Mouse (Mus musculus): ENCODE data around the gene Kif21a.

Gene Kif21a

GRCm38 (mm10) chr15:90971914-90972767, 77.6 kb downstream of the Kif21a start:
- ChIA-PET POLR2A (interaction anchor here in 1 of 4 experiments (1.7 kb wide), 1 partner anchor 28 kb away, joined by 4 read pairs; no protein-coding TSS in a partner anchor), CTCF (interaction anchor here in 1 of 4 experiments (0.5 kb wide), 1 partner anchor 15 kb away, joined by 3 read pairs; no protein-coding TSS in a partner anchor)

- CTCF ChIA-PET, result no interaction called here
- POLR2A ChIA-PET, result no interaction called here
These were observed 86.4 kb downstream of the Kif21a start for GRCm38 (mm10) chr15:90963320-90963719.

- POLR2A ChIA-PET, result no interaction called here
These were observed 87.2 kb downstream of the Kif21a start for GRCm38 (mm10) chr15:90962548-90962947.

GRCm38 (mm10) chr15:90960831-90961554, 88.8 kb downstream of the Kif21a start:
- ChIA-PET CTCF (no interaction called here), POLR2A (interaction anchor here in 2 of 4 experiments (0.6 kb wide), 3 partner anchors 22 to 63 kb away, joined by 3 to 8 read pairs (median 5); no protein-coding TSS in a partner anchor)

More at GRCm38 (mm10) chr15:90962548-90962947, 87.2 kb downstream of the Kif21a start:
- CTCF ChIA-PET, result no interaction called here

- CTCF ChIA-PET, result no interaction called here
- POLR2A ChIA-PET, result no interaction called here
These were observed 98.4 kb downstream of the Kif21a start for GRCm38 (mm10) chr15:90951383-90951782.

GRCm38 (mm10) chr15:90938469-90938868, 111.3 kb downstream of the Kif21a start:
- CTCF ChIA-PET, result interaction anchor here in 2 of 4 experiments (1.0 kb wide), 2 partner anchors 9 to 10 kb away, joined by 3 read pairs; no protein-coding TSS in a partner anchor
- POLR2A ChIA-PET, result interaction anchor here in 2 of 4 experiments (0.6 kb wide), 2 partner anchors 22 to 242 kb away, joined by 5 to 8 read pairs; no protein-coding TSS in a partner anchor

- ChIA-PET POLR2A (no interaction called here), CTCF (no interaction called here)
These were observed 114.2 kb downstream of the Kif21a start for GRCm38 (mm10) chr15:90935579-90935978.

- CTCF ChIA-PET, result no interaction called here
These were observed 118.3 kb downstream of the Kif21a start for GRCm38 (mm10) chr15:90931451-90931850.

GRCm38 (mm10) chr15:90929043-90929442, 120.7 kb downstream of the Kif21a start:
- ChIA-PET POLR2A (no interaction called here), CTCF (interaction anchor here (0.6 to 1.5 kb wide), 12 partner anchors 9 to 1199 kb away, joined by 3 to 8 read pairs (median 3); partner anchors contain the start of gene Cpne8 (in 1 of the 4))

More at GRCm38 (mm10) chr15:90931451-90931850, 118.3 kb downstream of the Kif21a start:
- POLR2A ChIA-PET, result no interaction called here

GRCm38 (mm10) chr15:90896480-90896879, 153.3 kb downstream of the Kif21a start:
- ChIA-PET POLR2A (no interaction called here), CTCF (interaction anchor here in 1 of 4 experiments (0.6 kb wide), 1 partner anchor 716 kb away, joined by 4 read pairs; no protein-coding TSS in a partner anchor)

GRCm38 (mm10) chr15:90887466-90887865, 162.3 kb downstream of the Kif21a start:
- ChIA-PET POLR2A (no interaction called here), CTCF (no interaction called here)
